Mouse (Mus musculus): ENCODE results near the gene Dmrt1. TPM values are rescaled to one million over a fixed set of nuclear protein-coding genes. Genes with fewer than 3 reads are reported as not detected.
A peak's percentile ranks its signal among the peaks of the same experiment; 100 is the strongest.

The Dmrt1 gene
- total RNA-seq, 2 experiments from 2014 or later: not detected

- intact Hi-C loops (cut with DNase I): no loop called here
- DNase-seq (ENCODE audit: low spot score in 2 of 2): no peak
These were observed 107.4 kb downstream of the Dmrt1 start for GRCm38 (mm10) chr19:25612806-25613295.

- intact Hi-C loops (cut with DNase I): no loop called here
- no peak for DNase-seq (ENCODE audit: low spot score in 2 of 2)
These were observed 108.3 kb downstream of the Dmrt1 start for GRCm38 (mm10) chr19:25613476-25614300.

GRCm38 (mm10) chr19:25615889-25616288, 110.5 kb downstream of the Dmrt1 start:
- intact Hi-C loops (cut with DNase I): no loop called here
- DNase-seq (ENCODE audit: low spot score in 2 of 2): no peak

- intact Hi-C loops (cut with DNase I): loop anchor here (1.0 to 10.0 kb wide), 3 partner anchors 77 to 518 kb away; no protein-coding TSS in a partner anchor
- DNase-seq (ENCODE audit: low spot score in 2 of 2): peak; percentile 37 to 63
These were observed 117.2 kb downstream of the Dmrt1 start for GRCm38 (mm10) chr19:25622291-25623251.

GRCm38 (mm10) chr19:25628490-25628889, 123.1 kb downstream of the Dmrt1 start:
- DNase-seq (ENCODE audit: low spot score in 2 of 2): peak; percentile 59 to 74
- intact Hi-C loops (cut with DNase I): loop anchor here (5.0 to 10.0 kb wide), 2 partner anchors 524 to 671 kb away; no protein-coding TSS in a partner anchor

GRCm38 (mm10) chr19:25635119-25635518, 129.7 kb downstream of the Dmrt1 start:
- intact Hi-C loops (cut with DNase I): loop anchor here (2.0 to 10.0 kb wide), 2 partner anchors 296 to 500 kb away; no protein-coding TSS in a partner anchor
- DNase-seq (ENCODE audit: low spot score in 2 of 2): no peak

- peak; percentile 66 to 78 for DNase-seq (ENCODE audit: low spot score in 2 of 2)
These were observed 130.3 kb downstream of the Dmrt1 start for GRCm38 (mm10) chr19:25635622-25636244.

GRCm38 (mm10) chr19:25638766-25639361, 133.4 kb downstream of the Dmrt1 start:
- no peak for DNase-seq (ENCODE audit: low spot score in 2 of 2)
- intact Hi-C loops (cut with DNase I): loop anchor here (10.0 kb wide), 1 partner anchor 504 kb away; no protein-coding TSS in a partner anchor

More at GRCm38 (mm10) chr19:25635622-25636244, 130.3 kb downstream of the Dmrt1 start:
- intact Hi-C loops (cut with DNase I): loop anchor here (2.0 to 10.0 kb wide), 2 partner anchors 297 to 501 kb away; no protein-coding TSS in a partner anchor

- intact Hi-C loops (cut with DNase I): no loop called here
- no peak for DNase-seq (ENCODE audit: low spot score in 2 of 2)
These were observed 136.4 kb downstream of the Dmrt1 start for GRCm38 (mm10) chr19:25641786-25642185.

GRCm38 (mm10) chr19:25647136-25647535, 141.7 kb downstream of the Dmrt1 start:
- intact Hi-C loops (cut with DNase I): no loop called here
- DNase-seq (ENCODE audit: low spot score in 2 of 2): no peak

- no peak for DNase-seq (ENCODE audit: low spot score in 2 of 2)
- intact Hi-C loops (cut with DNase I): no loop called here
These were observed 143.3 kb downstream of the Dmrt1 start for GRCm38 (mm10) chr19:25648701-25649100.

- no peak for DNase-seq (ENCODE audit: low spot score in 2 of 2)
- intact Hi-C loops (cut with DNase I): no loop called here
These were observed 145.1 kb downstream of the Dmrt1 start for GRCm38 (mm10) chr19:25650474-25650873.

- intact Hi-C loops (cut with DNase I): no loop called here
- peak; percentile 18 to 82 for DNase-seq (ENCODE audit: low spot score in 2 of 2)
These were observed 147.1 kb downstream of the Dmrt1 start for GRCm38 (mm10) chr19:25652560-25652959.

Other genes with a start within 250 kb of the Dmrt1 start
- not detected for gene Dmrt3, start 104.7 kb downstream of the Dmrt1 start, total RNA-seq (2021)
- 1 to 10 TPM; 1.6 to 1.9 TPM for gene Dmrt2, start 166.8 kb downstream of the Dmrt1 start, total RNA-seq (2021)

Data from left cerebral cortex, postnatal 14 days (tissue).